Mouse (Mus musculus): ENCODE data around the gene Rgs7bp.

DNA sequence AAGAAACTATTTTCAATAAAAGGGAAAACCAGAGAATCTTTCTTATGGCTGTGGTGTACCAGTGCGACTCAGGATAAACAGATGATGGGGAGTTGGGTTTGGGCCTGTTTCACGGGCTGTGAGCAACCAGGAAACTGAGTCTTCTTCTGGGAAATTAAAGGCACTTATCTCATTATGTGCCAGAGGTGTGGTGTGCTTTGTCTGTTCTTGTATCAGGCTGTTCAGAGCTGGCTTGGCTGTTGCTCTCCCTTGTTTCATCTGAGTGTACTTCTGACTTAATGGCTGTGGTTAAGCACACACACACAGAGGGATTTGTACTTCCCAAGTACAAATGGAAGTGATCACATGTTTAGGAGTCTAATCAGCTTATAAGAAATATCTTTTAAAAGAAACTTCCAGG lies 49.7 kb upstream of the Rgs7bp start:
- TF ChIP-seq CTCF (conservative IDR thresholded peaks at IDR 0.05; ENCODE audit: low read length), result no peak
- no peak for TF ChIP-seq NANOG (IDR thresholded peaks at IDR 0.05; ENCODE audit: borderline replicate concordance, low read length)
